Mouse (Mus musculus) cerebellum, adult 9-11 months (tissue): ENCODE data around the gene Ppp1r12a.

Experiments used
- DNase-seq: peaks from one replicate; pipeline ENCODE4 v3.0.0; 2022

Gene Ppp1r12a

GRCm38 (mm10) chr10:108162297-108163020 lies 466 bp downstream of the Ppp1r12a start:
- DNase-seq, result peak; percentile 76

DNA sequence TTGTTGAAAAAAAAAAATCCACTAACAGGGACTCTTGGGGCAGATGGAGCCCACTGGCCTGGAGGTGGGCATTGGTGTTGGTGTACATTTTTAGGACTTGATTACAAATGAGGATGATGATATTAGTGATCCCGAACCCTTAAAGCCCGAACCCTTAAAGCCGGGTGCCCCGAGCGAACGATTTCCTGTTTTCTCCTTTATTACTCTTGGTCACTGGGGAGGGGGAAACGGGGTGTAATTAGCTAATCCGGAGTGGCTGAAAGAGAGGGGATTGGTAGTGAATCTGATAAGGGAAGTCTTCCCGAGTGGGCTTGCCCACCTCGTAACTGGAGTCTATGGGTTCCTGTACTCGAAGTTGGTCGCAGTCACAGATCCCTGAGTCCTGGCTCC lies 1.0 kb downstream of the Ppp1r12a start:
- peak; percentile 26 for DNase-seq

DNA sequence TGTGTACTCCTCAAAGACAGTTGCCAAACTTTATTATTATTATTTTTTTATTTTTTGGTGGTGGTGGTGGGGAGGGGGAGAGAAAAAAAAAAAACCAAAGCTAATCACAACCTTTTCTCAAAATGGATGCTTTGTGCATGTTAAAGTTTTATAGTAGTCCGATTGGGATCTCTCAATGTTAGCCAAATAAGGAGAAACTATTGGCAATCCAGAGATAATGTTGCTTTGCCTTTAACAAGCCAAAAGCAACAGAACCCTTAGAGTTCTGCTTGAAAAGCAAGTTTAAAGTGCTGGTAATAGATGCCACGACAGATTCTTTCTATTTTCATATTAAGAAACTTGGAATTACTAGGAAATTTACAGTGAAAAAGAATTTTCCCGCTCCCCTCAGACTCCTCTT lies 1.5 kb downstream of the Ppp1r12a start:
- DNase-seq, result no peak

GRCm38 (mm10) chr10:108167823-108168222 lies 5.8 kb downstream of the Ppp1r12a start:
- no peak for DNase-seq

GRCm38 (mm10) chr10:108170818-108171217 lies 8.8 kb downstream of the Ppp1r12a start:
- DNase-seq, result no peak

- DNase-seq, result no peak
These were observed 9.6 kb downstream of the Ppp1r12a start for GRCm38 (mm10) chr10:108171637-108172036.

DNA sequence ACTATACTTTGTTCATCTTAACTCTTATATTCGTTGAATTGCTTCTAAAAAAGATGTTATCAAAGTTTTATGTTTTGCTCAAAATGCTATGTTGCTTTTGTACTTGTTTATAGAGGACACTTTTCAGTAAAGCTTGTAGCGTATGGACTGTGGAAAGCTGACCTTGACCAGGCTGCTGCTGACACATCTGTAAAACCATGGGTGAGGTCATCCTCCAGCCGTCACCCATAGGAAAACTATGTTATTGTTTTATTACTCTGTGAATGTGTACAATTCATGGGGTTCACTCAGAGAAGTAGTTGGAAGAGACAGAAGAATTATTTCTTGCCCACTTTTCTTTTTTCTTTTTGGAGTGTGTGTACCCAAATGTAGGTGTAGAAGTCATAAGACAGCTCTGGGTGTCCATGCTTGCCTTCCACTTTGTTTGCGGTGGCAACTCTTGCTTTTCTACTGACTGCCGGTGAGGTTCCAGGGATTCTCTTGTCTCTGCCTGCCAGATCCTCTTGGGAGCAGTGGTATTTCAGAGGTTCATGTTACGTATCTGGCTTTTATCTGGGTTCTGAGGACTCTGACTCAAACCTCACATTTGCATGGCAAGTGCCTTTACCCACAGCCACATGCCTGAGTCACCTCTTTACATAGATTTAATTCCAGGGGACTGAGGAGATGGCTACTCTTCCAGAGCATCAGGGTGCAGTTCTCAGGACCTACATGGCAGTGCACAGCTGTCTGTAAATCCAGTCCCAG lies 11.0 kb downstream of the Ppp1r12a start:
- no peak for DNase-seq

DNA sequence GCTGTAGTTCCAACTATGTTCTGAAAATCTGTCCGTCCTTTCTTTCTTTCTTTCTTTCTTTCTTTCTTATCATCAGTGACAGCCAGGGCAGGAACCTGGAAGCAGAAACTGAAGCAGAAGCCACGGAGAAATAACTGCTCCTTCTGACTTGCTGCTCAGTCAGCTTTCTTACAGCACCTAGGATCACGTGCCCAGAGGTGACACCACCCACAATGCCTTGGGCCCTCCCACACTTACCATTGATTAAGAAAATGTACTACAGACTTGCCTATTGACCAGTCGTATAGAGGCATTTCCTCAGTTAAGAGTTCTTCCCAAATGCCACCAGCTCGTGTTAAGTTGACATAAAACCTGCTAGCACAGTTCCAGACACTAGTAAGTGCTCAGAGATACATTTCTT lies 12.1 kb downstream of the Ppp1r12a start:
- no peak for DNase-seq

- DNase-seq, result no peak
These were observed 13.9 kb downstream of the Ppp1r12a start for GRCm38 (mm10) chr10:108175885-108176284.

- no peak for DNase-seq
These were observed 16.4 kb downstream of the Ppp1r12a start for GRCm38 (mm10) chr10:108178285-108178848.

GRCm38 (mm10) chr10:108179404-108179803 lies 17.4 kb downstream of the Ppp1r12a start:
- DNase-seq, result no peak

DNA sequence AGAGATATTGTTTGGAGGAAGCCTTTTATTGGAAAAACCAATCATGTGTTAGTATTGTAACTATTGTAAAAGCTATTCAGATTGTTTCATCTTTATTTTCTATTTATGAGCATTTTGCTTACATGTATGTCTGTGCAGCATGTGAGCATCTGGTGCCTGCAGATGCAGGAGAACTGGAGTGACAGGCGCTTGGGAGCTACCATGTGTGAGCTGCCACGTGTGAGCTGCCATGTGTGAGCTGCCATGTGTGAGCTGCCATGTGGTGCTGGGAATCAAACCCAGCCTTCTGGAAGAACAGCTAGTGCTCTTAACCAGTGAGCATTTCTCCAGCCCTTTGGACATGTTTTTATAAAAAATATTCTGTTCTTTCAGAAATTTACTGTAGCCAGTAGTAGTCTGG lies 18.3 kb downstream of the Ppp1r12a start:
- no peak for DNase-seq

- DNase-seq, result no peak
These were observed 19.9 kb downstream of the Ppp1r12a start for GRCm38 (mm10) chr10:108181893-108182292.

DNA sequence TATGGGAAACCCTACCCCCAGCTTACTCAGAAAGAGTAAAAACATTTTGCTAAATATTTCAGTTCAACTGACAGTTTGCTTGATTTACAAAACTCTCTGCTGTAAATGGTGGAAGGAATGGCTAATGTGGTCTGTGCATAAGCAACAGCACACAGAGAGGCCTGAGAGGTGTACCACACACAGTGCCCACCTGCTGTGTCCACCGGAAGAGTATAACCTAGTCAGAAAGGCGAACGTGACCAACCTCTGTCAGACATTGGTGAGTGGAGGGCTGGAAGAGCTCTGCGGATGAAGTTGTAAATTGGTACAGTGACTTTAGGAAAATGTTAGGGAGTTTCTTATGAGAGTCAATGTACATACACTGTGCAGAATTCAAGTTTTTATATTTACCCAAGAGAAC lies 20.4 kb downstream of the Ppp1r12a start:
- DNase-seq, result no peak

- no peak for DNase-seq
These were observed 22.8 kb downstream of the Ppp1r12a start for GRCm38 (mm10) chr10:108184763-108185162.

GRCm38 (mm10) chr10:108185265-108185664 lies 23.3 kb downstream of the Ppp1r12a start:
- no peak for DNase-seq

DNA sequence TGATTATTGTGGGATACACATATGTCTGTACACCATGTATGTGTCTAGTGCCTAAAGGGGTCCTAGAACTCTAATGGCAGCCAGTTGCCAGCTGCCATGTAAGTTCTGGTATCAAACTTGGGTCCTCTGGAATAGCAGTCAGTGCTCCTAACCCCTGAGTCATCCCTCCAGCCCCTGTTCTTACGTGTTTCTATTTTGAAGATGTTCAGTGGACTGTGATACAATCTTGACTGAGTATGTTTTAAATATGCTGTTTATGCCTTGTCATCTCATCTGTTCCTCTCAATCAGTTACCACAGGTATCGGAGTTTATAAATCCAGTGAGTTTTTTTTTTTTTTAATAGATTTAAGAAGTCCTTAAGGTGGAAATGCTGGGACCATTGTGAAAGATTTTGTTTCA lies 27.3 kb downstream of the Ppp1r12a start:
- DNase-seq, result no peak

GRCm38 (mm10) chr10:108189986-108190385 lies 28.0 kb downstream of the Ppp1r12a start:
- no peak for DNase-seq

DNA sequence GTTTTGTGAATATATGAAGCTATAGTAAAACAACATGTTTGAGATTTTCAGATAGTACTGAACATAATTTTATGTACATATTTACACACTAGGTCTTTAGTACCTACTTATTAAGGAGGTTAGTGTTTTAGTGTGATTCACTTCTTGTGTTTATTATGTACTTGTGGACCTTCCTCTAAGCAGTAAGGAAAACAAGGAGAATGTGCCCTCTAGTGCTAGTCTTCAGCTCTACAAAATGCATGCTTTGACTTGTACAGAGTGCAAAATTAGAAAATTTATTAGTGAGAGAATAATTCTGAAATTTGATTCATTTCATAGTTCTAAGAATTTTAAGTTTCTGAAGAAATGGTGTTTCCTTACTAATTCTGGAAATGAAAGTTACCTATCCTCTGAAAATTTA lies 28.6 kb downstream of the Ppp1r12a start:
- no peak for DNase-seq

- no peak for DNase-seq
These were observed 29.4 kb downstream of the Ppp1r12a start for GRCm38 (mm10) chr10:108191381-108191787.

DNA sequence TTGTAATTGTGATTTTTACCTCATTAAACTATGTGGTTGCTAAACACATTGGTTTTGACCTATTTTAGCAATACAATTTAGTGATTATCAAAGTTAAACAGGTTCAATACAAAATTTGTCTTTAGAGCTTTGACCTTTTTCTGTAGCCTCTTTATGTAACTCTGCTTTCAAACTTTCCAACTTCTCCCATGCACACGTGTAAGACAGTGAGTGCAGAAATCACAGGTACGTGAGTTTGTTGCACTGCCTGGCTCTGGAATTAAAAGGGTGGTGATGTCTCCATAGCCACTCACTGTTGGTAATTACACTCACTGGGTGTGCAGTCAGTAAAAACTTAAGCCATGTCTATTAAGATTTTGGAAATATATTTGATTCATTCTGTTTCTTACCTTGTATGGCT lies 30.3 kb downstream of the Ppp1r12a start:
- no peak for DNase-seq

DNA sequence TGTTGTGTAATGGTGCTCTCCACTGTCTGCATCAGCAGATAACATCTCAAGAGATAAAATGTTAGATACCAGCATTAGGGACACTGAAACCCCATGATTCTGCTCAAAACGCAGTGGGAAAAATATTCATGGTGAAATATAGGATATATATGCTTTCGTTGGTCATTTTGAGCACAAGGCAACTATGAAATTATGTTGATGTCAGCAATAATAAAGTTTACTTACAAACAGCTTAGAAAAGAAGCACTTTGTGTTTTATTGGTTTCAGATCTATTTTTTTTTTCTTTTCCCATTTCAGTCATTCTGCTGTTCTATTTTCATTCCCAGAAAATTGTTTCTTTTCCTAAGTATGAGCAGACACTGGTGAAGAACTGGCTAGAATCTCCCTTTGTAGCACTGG lies 34.1 kb downstream of the Ppp1r12a start:
- no peak for DNase-seq

DNA sequence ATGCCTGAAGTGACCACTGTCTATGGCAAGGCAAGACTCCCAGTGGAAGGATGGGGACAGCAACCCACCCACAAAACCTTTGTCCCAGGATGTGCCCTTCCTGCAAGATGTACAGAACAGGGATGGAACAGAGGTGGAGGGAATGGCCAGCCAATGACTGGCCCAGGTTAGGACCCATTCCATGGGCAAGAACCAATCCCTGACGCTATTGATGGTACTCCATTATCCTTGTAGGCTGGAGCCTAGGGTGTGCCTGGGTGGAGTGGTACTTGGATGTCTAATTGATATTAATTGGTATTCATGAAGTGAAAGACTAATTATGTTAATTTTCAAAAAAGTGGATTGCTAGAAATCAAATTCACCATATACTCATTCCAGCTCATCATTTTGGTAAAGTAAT lies 35.5 kb downstream of the Ppp1r12a start:
- DNase-seq, result no peak

DNA sequence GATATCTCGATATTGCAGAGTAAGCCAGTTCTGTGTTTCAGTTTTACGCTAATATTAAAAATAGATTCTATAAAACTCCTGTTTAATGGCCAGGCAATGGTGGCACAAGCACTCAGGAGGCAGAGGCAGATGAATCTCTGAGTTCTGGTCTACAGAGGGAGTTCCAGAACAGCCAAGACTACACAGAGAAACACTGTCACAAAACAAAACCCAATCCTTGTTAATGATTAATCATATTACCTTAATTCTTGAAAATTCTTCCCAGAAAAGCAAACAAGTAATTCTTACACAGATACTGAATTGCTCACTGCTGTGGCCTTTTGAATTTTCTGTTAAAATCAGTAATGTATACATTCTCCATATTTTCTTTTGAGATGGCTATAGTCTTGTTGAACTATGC lies 37.0 kb downstream of the Ppp1r12a start:
- DNase-seq, result no peak
